Mouse (Mus musculus): ENCODE measurements around the gene Jam3. TPM values are rescaled to one million over a fixed set of nuclear protein-coding genes. Genes with fewer than 3 reads are reported as not detected.

The Jam3 gene
- polyA plus RNA-seq, 1 experiment = 37.1 TPM

GRCm38 (mm10) chr9:27087402-27087801, 67.8 kb downstream of the Jam3 start:
- 91% methylated on average over 3 of the region's 3 CpGs for WGBS
- H3K27ac ChIP-seq (ENCODE audit: insufficient read depth, low read depth, low read length) = no peak overlapping the region
- DNase-seq = no peak
- H3K4me3 ChIP-seq (ENCODE audit: insufficient read depth, low read depth, low read length) = no peak overlapping the region
- TF ChIP-seq CTCF (conservative IDR thresholded peaks at IDR 0.05; ENCODE audit: insufficient read depth, insufficient read length, low read depth, low read length) (no peak), POLR2A (IDR thresholded peaks at IDR 0.05; ENCODE audit: low read depth, low read length) (no peak)
- H3K4me1 ChIP-seq (ENCODE audit: control insufficient read depth, insufficient read depth, low read length) = no peaks in the 10 kb centered on the region
- H3K27me3 ChIP-seq (replicated peaks; ENCODE audit: control insufficient read depth, insufficient read depth, low read length) = no peaks in the 10 kb centered on the region
- no peaks in the 10 kb centered on the region; the same call in none of the 2 replicates for H3K36me3 ChIP-seq (ENCODE audit: control insufficient read depth, insufficient read depth, low read length)

DNA sequence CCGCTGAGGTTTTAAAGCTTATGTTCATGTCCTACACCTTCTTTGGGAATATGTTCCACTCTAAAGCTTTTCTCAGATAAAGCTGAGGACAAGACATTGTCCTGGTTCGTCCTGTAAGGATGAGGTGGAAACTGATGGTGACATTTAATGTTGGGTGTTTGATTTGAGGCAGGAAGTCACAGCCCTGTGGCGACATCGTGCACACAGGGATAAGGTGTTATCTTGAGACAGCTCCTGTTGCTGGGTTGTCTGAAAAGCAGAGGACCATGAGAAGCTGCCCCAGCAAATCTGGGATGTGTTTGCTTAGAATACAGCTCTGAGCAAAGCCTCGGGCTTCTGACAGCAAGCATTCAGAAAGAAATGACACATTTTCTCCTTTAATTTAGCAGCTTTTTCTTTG, 69.0 kb downstream of the Jam3 start:
- TF ChIP-seq CTCF (conservative IDR thresholded peaks at IDR 0.05; ENCODE audit: insufficient read depth, insufficient read length, low read depth, low read length) (no peak), POLR2A (IDR thresholded peaks at IDR 0.05; ENCODE audit: low read depth, low read length) (no peak)
- no peak overlapping the region for H3K4me3 ChIP-seq (ENCODE audit: insufficient read depth, low read depth, low read length)
- no peak for DNase-seq
- WGBS = 80% methylated on average over 5 of the region's 5 CpGs
- no peaks in the 10 kb centered on the region for H3K27me3 ChIP-seq (replicated peaks; ENCODE audit: control insufficient read depth, insufficient read depth, low read length)
- H3K4me1 ChIP-seq (ENCODE audit: control insufficient read depth, insufficient read depth, low read length) = no peaks in the 10 kb centered on the region
- H3K36me3 ChIP-seq (ENCODE audit: control insufficient read depth, insufficient read depth, low read length) = no peaks in the 10 kb centered on the region; the same call in none of the 2 replicates
- H3K27ac ChIP-seq (ENCODE audit: insufficient read depth, low read depth, low read length) = no peak overlapping the region

GRCm38 (mm10) chr9:27075812-27076211, 79.4 kb downstream of the Jam3 start:
- TF ChIP-seq POLR2A (IDR thresholded peaks at IDR 0.05; ENCODE audit: low read depth, low read length) (no peak), CTCF (conservative IDR thresholded peaks at IDR 0.05; ENCODE audit: insufficient read depth, insufficient read length, low read depth, low read length) (no peak)
- Histone ChIP-seq H3K36me3 (ENCODE audit: control insufficient read depth, insufficient read depth, low read length) (peaks cover 3% of the 10 kb centered on the region; the same call in 1 of the 2 replicates), H3K4me3 (ENCODE audit: insufficient read depth, low read depth, low read length) (no peak overlapping the region), H3K27me3 (replicated peaks; ENCODE audit: control insufficient read depth, insufficient read depth, low read length) (no peaks in the 10 kb centered on the region), H3K27ac (ENCODE audit: insufficient read depth, low read depth, low read length) (no peak overlapping the region), H3K4me1 (ENCODE audit: control insufficient read depth, insufficient read depth, low read length) (no peaks in the 10 kb centered on the region)
- DNase-seq = no peak

DNA sequence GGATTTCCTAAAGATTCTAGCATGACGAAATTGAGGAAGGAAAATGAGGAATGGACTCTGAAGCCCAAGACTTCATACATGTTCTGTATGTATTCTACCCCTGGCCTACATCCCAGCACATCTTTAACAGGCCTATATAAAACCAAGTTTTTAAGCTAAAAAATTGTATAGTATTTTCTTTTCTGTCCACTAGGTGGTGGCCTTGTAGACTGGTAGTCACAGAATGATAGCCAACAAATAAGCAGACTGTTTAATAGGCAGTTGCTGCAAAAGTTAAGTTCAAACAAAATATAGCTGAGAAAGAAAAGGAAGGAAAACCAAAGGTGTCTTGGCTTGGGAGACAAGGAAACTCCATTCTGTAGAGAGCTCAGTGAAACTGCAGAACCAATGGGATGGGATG, 80.5 kb downstream of the Jam3 start:
- H3K27me3 ChIP-seq (replicated peaks; ENCODE audit: control insufficient read depth, insufficient read depth, low read length) = no peaks in the 10 kb centered on the region
- H3K27ac ChIP-seq (ENCODE audit: insufficient read depth, low read depth, low read length) = no peak overlapping the region
- no peaks in the 10 kb centered on the region for H3K4me1 ChIP-seq (ENCODE audit: control insufficient read depth, insufficient read depth, low read length)
- TF ChIP-seq POLR2A (IDR thresholded peaks at IDR 0.05; ENCODE audit: low read depth, low read length) (no peak), CTCF (conservative IDR thresholded peaks at IDR 0.05; ENCODE audit: insufficient read depth, insufficient read length, low read depth, low read length) (no peak)
- peak; percentile 17 for DNase-seq
- WGBS = 72% methylated on average over 1 of the region's 1 CpGs
- no peak overlapping the region for H3K4me3 ChIP-seq (ENCODE audit: insufficient read depth, low read depth, low read length)
- peaks cover 7% of the 10 kb centered on the region for H3K36me3 ChIP-seq (ENCODE audit: control insufficient read depth, insufficient read depth, low read length)

- 93% methylated on average over 4 of the region's 4 CpGs for WGBS
- no peaks in the 10 kb centered on the region for H3K4me1 ChIP-seq (ENCODE audit: control insufficient read depth, insufficient read depth, low read length)
- no peaks in the 10 kb centered on the region for H3K27me3 ChIP-seq (replicated peaks; ENCODE audit: control insufficient read depth, insufficient read depth, low read length)
- no peak overlapping the region for H3K4me3 ChIP-seq (ENCODE audit: insufficient read depth, low read depth, low read length)
- no peak for DNase-seq
- H3K36me3 ChIP-seq (ENCODE audit: control insufficient read depth, insufficient read depth, low read length) = peaks cover 7% of the 10 kb centered on the region
- H3K27ac ChIP-seq (ENCODE audit: insufficient read depth, low read depth, low read length) = no peak overlapping the region
- TF ChIP-seq POLR2A (IDR thresholded peaks at IDR 0.05; ENCODE audit: low read depth, low read length) (no peak), CTCF (conservative IDR thresholded peaks at IDR 0.05; ENCODE audit: insufficient read depth, insufficient read length, low read depth, low read length) (no peak)
These were observed 84.3 kb downstream of the Jam3 start for GRCm38 (mm10) chr9:27070895-27071294.

- no peak for TF ChIP-seq CTCF (conservative IDR thresholded peaks at IDR 0.05; ENCODE audit: insufficient read depth, insufficient read length, low read depth, low read length)
- TF ChIP-seq POLR2A (IDR thresholded peaks at IDR 0.05; ENCODE audit: low read depth, low read length) = no peak
- Histone ChIP-seq H3K27me3 (replicated peaks; ENCODE audit: control insufficient read depth, insufficient read depth, low read length) (no peaks in the 10 kb centered on the region), H3K4me1 (ENCODE audit: control insufficient read depth, insufficient read depth, low read length) (no peaks in the 10 kb centered on the region), H3K27ac (ENCODE audit: insufficient read depth, low read depth, low read length) (no peak overlapping the region), H3K36me3 (ENCODE audit: control insufficient read depth, insufficient read depth, low read length) (peaks cover 5% of the 10 kb centered on the region), H3K4me3 (ENCODE audit: insufficient read depth, low read depth, low read length) (no peak overlapping the region)
- DNase-seq = no peak
- 89% methylated on average over 5 of the region's 5 CpGs for WGBS
These were observed 96.9 kb downstream of the Jam3 start for GRCm38 (mm10) chr9:27058341-27058740.

DNA sequence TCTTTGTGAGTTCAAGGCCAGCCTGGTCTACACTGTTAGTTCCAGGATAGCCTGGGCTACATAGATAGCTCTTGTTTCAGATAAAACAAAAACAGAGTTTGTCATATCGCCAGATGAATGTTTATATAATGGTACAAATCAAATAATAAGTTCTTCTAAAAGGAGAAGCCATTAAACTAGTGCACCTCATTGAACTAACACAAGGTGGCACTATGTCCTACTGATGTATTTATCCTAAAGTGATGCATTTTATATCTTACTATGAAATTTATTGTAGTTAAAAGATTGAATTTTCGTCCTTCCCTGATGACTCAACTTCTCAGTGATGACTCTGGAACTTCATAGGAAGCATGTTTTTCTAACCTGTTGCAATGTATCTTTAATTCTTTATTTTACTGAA, 105.7 kb downstream of the Jam3 start:
- Histone ChIP-seq H3K27me3 (replicated peaks; ENCODE audit: control insufficient read depth, insufficient read depth, low read length) (no peaks in the 10 kb centered on the region), H3K36me3 (ENCODE audit: control insufficient read depth, insufficient read depth, low read length) (peaks cover 5% of the 10 kb centered on the region; the same call in 1 of the 2 replicates), H3K27ac (ENCODE audit: insufficient read depth, low read depth, low read length) (no peak overlapping the region), H3K4me3 (ENCODE audit: insufficient read depth, low read depth, low read length) (no peak overlapping the region), H3K4me1 (ENCODE audit: control insufficient read depth, insufficient read depth, low read length) (no peaks in the 10 kb centered on the region)
- TF ChIP-seq POLR2A (IDR thresholded peaks at IDR 0.05; ENCODE audit: low read depth, low read length) (no peak), CTCF (conservative IDR thresholded peaks at IDR 0.05; ENCODE audit: insufficient read depth, insufficient read length, low read depth, low read length) (no peak)
- DNase-seq = no peak
- WGBS = 86% methylated on average over 2 of the region's 2 CpGs

Other genes with a start within 250 kb of the Jam3 start
- gene Gm1110, start 232.3 kb downstream of the Jam3 start, polyA plus RNA-seq (2012; rRNA removed) = not detected in 2 replicates
- gene Acad8, start 155.9 kb downstream of the Jam3 start, polyA plus RNA-seq (2012; rRNA removed) = 49.1 and 57.0 TPM in 2 replicates
- 9.7 and 11.3 TPM in 2 replicates for gene Thyn1, start 155.7 kb downstream of the Jam3 start, polyA plus RNA-seq (2012; rRNA removed)
- 21.6 and 25.6 TPM in 2 replicates for gene Vps26b, start 125.4 kb downstream of the Jam3 start, polyA plus RNA-seq (2012; rRNA removed)
- gene Ncapd3, start 125.2 kb downstream of the Jam3 start, polyA plus RNA-seq (2012; rRNA removed) = 9.6 and 12.5 TPM in 2 replicates
- 0.52 and 0.68 TPM in 2 replicates for gene Igsf9b, start 143.8 kb upstream of the Jam3 start, polyA plus RNA-seq (2012; rRNA removed)
- gene Spata19, start 241.4 kb upstream of the Jam3 start, polyA plus RNA-seq (2012; rRNA removed) = not detected in 2 replicates